Mouse (Mus musculus): ENCODE results near the gene Ip6k1.

DNA sequence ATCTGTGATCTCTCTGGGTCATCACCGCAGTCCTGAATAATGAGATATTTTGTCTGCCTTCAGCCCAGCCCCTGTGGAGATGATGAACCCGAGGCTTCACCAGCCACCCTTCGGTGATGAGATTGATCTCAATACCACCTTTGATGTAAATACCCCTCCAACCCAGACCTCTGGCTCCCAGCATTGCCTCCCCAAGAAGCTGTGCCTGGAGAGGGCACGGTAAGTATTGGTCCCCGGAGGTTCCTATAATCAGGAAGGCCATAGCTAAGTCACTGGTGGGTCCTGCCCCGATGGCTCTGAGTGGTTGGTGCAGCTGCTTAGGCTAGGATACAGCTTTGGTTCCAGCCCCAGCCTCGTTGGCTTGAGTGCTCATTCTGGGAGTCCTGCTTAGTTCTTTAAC lies 33.8 kb upstream of the Ip6k1 start:
- TF ChIP-seq POLR2A (IDR thresholded peaks at IDR 0.05; ENCODE audit: extremely low read depth, insufficient read depth, low read length), result no peak
- no peak for TF ChIP-seq CTCF (IDR thresholded peaks at IDR 0.05; ENCODE audit: extremely low read depth, insufficient read depth, low read length)

All from cortical plate, adult 2 months (tissue).